Mouse (Mus musculus): Measurements from ENCODE around the gene Aldh8a1. TPM values are rescaled to one million over a fixed set of nuclear protein-coding genes. Genes with fewer than 3 reads are reported as not detected.

Aldh8a1 gene
- polyA plus RNA-seq, 1 experiment from 2014 or later: not detected

GRCm38 (mm10) chr10:21410711-21411110 lies 33.6 kb downstream of the Aldh8a1 start:
- H3K27ac ChIP-seq (replicated peaks; ENCODE audit: low read depth, low read length): no peak overlapping the region
- H3K4me2 ChIP-seq (ENCODE audit: low read depth, low read length): no peak overlapping the region
- no peaks in the 10 kb centered on the region for H3K4me1 ChIP-seq (ENCODE audit: control insufficient read depth, insufficient read depth, low read length)
- ATAC-seq (replicated peaks; ENCODE audit: insufficient number of reproducible peaks, low FRiP score, low TSS enrichment, low read depth) (no peak), DNase-seq (ENCODE audit: low spot score) (no peak)
- no peak overlapping the region for H3K4me3 ChIP-seq (ENCODE audit: low read depth, low read length)
- WGBS: 89% methylated on average over 5 of the region's 5 CpGs
- no peaks in the 10 kb centered on the region for H3K36me3 ChIP-seq (replicated peaks; ENCODE audit: control insufficient read depth, insufficient read depth, low read depth, low read length)
- no peaks in the 10 kb centered on the region for H3K27me3 ChIP-seq (ENCODE audit: control insufficient read depth, insufficient read depth, low read length)
- H3K9me3 ChIP-seq (replicated peaks; ENCODE audit: control insufficient read depth, low read length): no peaks in the 10 kb centered on the region
- no peak overlapping the region for H3K9ac ChIP-seq (replicated peaks; ENCODE audit: low read length)

- Histone ChIP-seq H3K4me2 (ENCODE audit: low read depth, low read length) (no peak overlapping the region), H3K27ac (replicated peaks; ENCODE audit: low read depth, low read length) (no peak overlapping the region), H3K36me3 (replicated peaks; ENCODE audit: control insufficient read depth, insufficient read depth, low read depth, low read length) (no peaks in the 10 kb centered on the region), H3K27me3 (ENCODE audit: control insufficient read depth, insufficient read depth, low read length) (no peaks in the 10 kb centered on the region), H3K9me3 (replicated peaks; ENCODE audit: control insufficient read depth, low read length) (no peaks in the 10 kb centered on the region), H3K4me1 (ENCODE audit: control insufficient read depth, insufficient read depth, low read length) (no peaks in the 10 kb centered on the region), H3K4me3 (ENCODE audit: low read depth, low read length) (no peak overlapping the region), H3K9ac (replicated peaks; ENCODE audit: low read length) (no peak overlapping the region)
- ATAC-seq (replicated peaks; ENCODE audit: insufficient number of reproducible peaks, low FRiP score, low TSS enrichment, low read depth) (no peak), DNase-seq (ENCODE audit: low spot score) (no peak)
- 70% methylated on average over 6 of the region's 6 CpGs for WGBS
Measured at GRCm38 (mm10) chr10:21411621-21412205, 34.6 kb downstream of the Aldh8a1 start.

GRCm38 (mm10) chr10:21415031-21415430 lies 37.9 kb downstream of the Aldh8a1 start:
- no peak for ATAC-seq (replicated peaks; ENCODE audit: insufficient number of reproducible peaks, low FRiP score, low TSS enrichment, low read depth)
- no peaks in the 10 kb centered on the region for H3K36me3 ChIP-seq (replicated peaks; ENCODE audit: control insufficient read depth, insufficient read depth, low read depth, low read length)
- no peaks in the 10 kb centered on the region for H3K4me1 ChIP-seq (ENCODE audit: control insufficient read depth, insufficient read depth, low read length)
- WGBS: 79% methylated on average over 4 of the region's 4 CpGs
- no peaks in the 10 kb centered on the region for H3K9me3 ChIP-seq (replicated peaks; ENCODE audit: control insufficient read depth, low read length)
- H3K27me3 ChIP-seq (ENCODE audit: control insufficient read depth, insufficient read depth, low read length): no peaks in the 10 kb centered on the region
- H3K27ac ChIP-seq (replicated peaks; ENCODE audit: low read depth, low read length): no peak overlapping the region
- no peak overlapping the region for H3K4me3 ChIP-seq (ENCODE audit: low read depth, low read length)
- no peak for DNase-seq (ENCODE audit: low spot score)
- H3K9ac ChIP-seq (replicated peaks; ENCODE audit: low read length): no peak overlapping the region
- H3K4me2 ChIP-seq (ENCODE audit: low read depth, low read length): no peak overlapping the region

GRCm38 (mm10) chr10:21416184-21416583 lies 39.1 kb downstream of the Aldh8a1 start:
- ATAC-seq (replicated peaks; ENCODE audit: insufficient number of reproducible peaks, low FRiP score, low TSS enrichment, low read depth) (no peak), DNase-seq (ENCODE audit: low spot score) (no peak)
- Histone ChIP-seq H3K9me3 (replicated peaks; ENCODE audit: control insufficient read depth, low read length) (no peaks in the 10 kb centered on the region), H3K9ac (replicated peaks; ENCODE audit: low read length) (no peak overlapping the region), H3K4me1 (ENCODE audit: control insufficient read depth, insufficient read depth, low read length) (no peaks in the 10 kb centered on the region), H3K27ac (replicated peaks; ENCODE audit: low read depth, low read length) (no peak overlapping the region), H3K4me3 (ENCODE audit: low read depth, low read length) (no peak overlapping the region), H3K27me3 (ENCODE audit: control insufficient read depth, insufficient read depth, low read length) (no peaks in the 10 kb centered on the region), H3K4me2 (ENCODE audit: low read depth, low read length) (no peak overlapping the region), H3K36me3 (replicated peaks; ENCODE audit: control insufficient read depth, insufficient read depth, low read depth, low read length) (no peaks in the 10 kb centered on the region)
- WGBS: 89% methylated on average over 5 of the region's 5 CpGs

- H3K9me3 ChIP-seq (replicated peaks; ENCODE audit: control insufficient read depth, low read length): no peaks in the 10 kb centered on the region
- no peak overlapping the region for H3K4me2 ChIP-seq (ENCODE audit: low read depth, low read length)
- no peak overlapping the region for H3K4me3 ChIP-seq (ENCODE audit: low read depth, low read length)
- 83% methylated on average over 14 of the region's 14 CpGs for WGBS
- DNase-seq (ENCODE audit: low spot score): no peak
- H3K4me1 ChIP-seq (ENCODE audit: control insufficient read depth, insufficient read depth, low read length): no peaks in the 10 kb centered on the region
- no peak overlapping the region for H3K27ac ChIP-seq (replicated peaks; ENCODE audit: low read depth, low read length)
- no peaks in the 10 kb centered on the region for H3K27me3 ChIP-seq (ENCODE audit: control insufficient read depth, insufficient read depth, low read length)
- H3K9ac ChIP-seq (replicated peaks; ENCODE audit: low read length): no peak overlapping the region
- no peak for ATAC-seq (replicated peaks; ENCODE audit: insufficient number of reproducible peaks, low FRiP score, low TSS enrichment, low read depth)
- no peaks in the 10 kb centered on the region for H3K36me3 ChIP-seq (replicated peaks; ENCODE audit: control insufficient read depth, insufficient read depth, low read depth, low read length)
Measured at GRCm38 (mm10) chr10:21419188-21419587, 42.1 kb downstream of the Aldh8a1 start.

GRCm38 (mm10) chr10:21420457-21421424 lies 43.6 kb downstream of the Aldh8a1 start:
- H3K4me2 ChIP-seq (ENCODE audit: low read depth, low read length): no peak overlapping the region
- no peak overlapping the region for H3K27ac ChIP-seq (replicated peaks; ENCODE audit: low read depth, low read length)
- no peaks in the 10 kb centered on the region for H3K36me3 ChIP-seq (replicated peaks; ENCODE audit: control insufficient read depth, insufficient read depth, low read depth, low read length)
- no peak overlapping the region for H3K4me3 ChIP-seq (ENCODE audit: low read depth, low read length)
- ATAC-seq (replicated peaks; ENCODE audit: insufficient number of reproducible peaks, low FRiP score, low TSS enrichment, low read depth) (no peak), DNase-seq (ENCODE audit: low spot score) (peak; percentile 64)
- H3K4me1 ChIP-seq (ENCODE audit: control insufficient read depth, insufficient read depth, low read length): no peaks in the 10 kb centered on the region
- 74% methylated on average over 24 of the region's 24 CpGs for WGBS
- no peak overlapping the region for H3K9ac ChIP-seq (replicated peaks; ENCODE audit: low read length)
- no peaks in the 10 kb centered on the region for H3K9me3 ChIP-seq (replicated peaks; ENCODE audit: control insufficient read depth, low read length)
- H3K27me3 ChIP-seq (ENCODE audit: control insufficient read depth, insufficient read depth, low read length): no peaks in the 10 kb centered on the region

GRCm38 (mm10) chr10:21426515-21426914 lies 49.4 kb downstream of the Aldh8a1 start:
- H3K9ac ChIP-seq (replicated peaks; ENCODE audit: low read length): no peak overlapping the region
- no peak overlapping the region for H3K4me2 ChIP-seq (ENCODE audit: low read depth, low read length)
- DNase-seq (ENCODE audit: low spot score) (no peak), ATAC-seq (replicated peaks; ENCODE audit: insufficient number of reproducible peaks, low FRiP score, low TSS enrichment, low read depth) (no peak)
- H3K27ac ChIP-seq (replicated peaks; ENCODE audit: low read depth, low read length): no peak overlapping the region
- 62% methylated on average over 3 of the region's 3 CpGs for WGBS
- H3K36me3 ChIP-seq (replicated peaks; ENCODE audit: control insufficient read depth, insufficient read depth, low read depth, low read length): no peaks in the 10 kb centered on the region
- no peaks in the 10 kb centered on the region for H3K4me1 ChIP-seq (ENCODE audit: control insufficient read depth, insufficient read depth, low read length)
- H3K9me3 ChIP-seq (replicated peaks; ENCODE audit: control insufficient read depth, low read length): no peaks in the 10 kb centered on the region
- no peaks in the 10 kb centered on the region for H3K27me3 ChIP-seq (ENCODE audit: control insufficient read depth, insufficient read depth, low read length)
- no peak overlapping the region for H3K4me3 ChIP-seq (ENCODE audit: low read depth, low read length)

GRCm38 (mm10) chr10:21427996-21428395 lies 50.9 kb downstream of the Aldh8a1 start:
- DNase-seq (ENCODE audit: low spot score) (no peak), ATAC-seq (replicated peaks; ENCODE audit: insufficient number of reproducible peaks, low FRiP score, low TSS enrichment, low read depth) (no peak)
- Histone ChIP-seq H3K4me3 (ENCODE audit: low read depth, low read length) (no peak overlapping the region), H3K9ac (replicated peaks; ENCODE audit: low read length) (no peak overlapping the region), H3K4me2 (ENCODE audit: low read depth, low read length) (no peak overlapping the region), H3K36me3 (replicated peaks; ENCODE audit: control insufficient read depth, insufficient read depth, low read depth, low read length) (no peaks in the 10 kb centered on the region), H3K27ac (replicated peaks; ENCODE audit: low read depth, low read length) (no peak overlapping the region), H3K27me3 (ENCODE audit: control insufficient read depth, insufficient read depth, low read length) (no peaks in the 10 kb centered on the region), H3K4me1 (ENCODE audit: control insufficient read depth, insufficient read depth, low read length) (no peaks in the 10 kb centered on the region), H3K9me3 (replicated peaks; ENCODE audit: control insufficient read depth, low read length) (no peaks in the 10 kb centered on the region)
- 74% methylated on average over 6 of the region's 6 CpGs for WGBS
